Mouse (Mus musculus): ENCODE data around the gene Hsf4. TPM values are rescaled to one million over a fixed set of nuclear protein-coding genes. Genes with fewer than 3 reads are reported as not detected.

Gene Hsf4
- total RNA-seq, 2 experiments from 2014 or later = not detected

- no peak for ATAC-seq (replicated peaks; ENCODE audit: low FRiP score, poor library complexity, severe bottlenecking)
Observed at GRCm38 (mm10) chr8:105258911-105259720, 10.5 kb upstream of the Hsf4 start.

- ATAC-seq (replicated peaks; ENCODE audit: low FRiP score, poor library complexity, severe bottlenecking) = peak; percentile 59
Observed at GRCm38 (mm10) chr8:105259721-105260320, 9.8 kb upstream of the Hsf4 start.

GRCm38 (mm10) chr8:105260371-105261099 lies 9.1 kb upstream of the Hsf4 start:
- ATAC-seq (replicated peaks; ENCODE audit: low FRiP score, poor library complexity, severe bottlenecking) = no peak

GRCm38 (mm10) chr8:105261326-105261980 lies 8.1 kb upstream of the Hsf4 start:
- no peak for ATAC-seq (replicated peaks; ENCODE audit: low FRiP score, poor library complexity, severe bottlenecking)

GRCm38 (mm10) chr8:105263244-105263912 lies 6.2 kb upstream of the Hsf4 start:
- ATAC-seq (replicated peaks; ENCODE audit: low FRiP score, poor library complexity, severe bottlenecking) = no peak

- peak; percentile 97 for ATAC-seq (replicated peaks; ENCODE audit: low FRiP score, poor library complexity, severe bottlenecking)
Observed at GRCm38 (mm10) chr8:105264024-105264982, 5.3 kb upstream of the Hsf4 start, which contains the start of the genes Tradd and Fbxl8. TSS of gene Tradd (minus strand) at chr8:105264609. TSS of gene Fbxl8 (plus strand) at chr8:105264648.

- ATAC-seq (replicated peaks; ENCODE audit: low FRiP score, poor library complexity, severe bottlenecking) = no peak
Observed at GRCm38 (mm10) chr8:105265128-105265527, 4.5 kb upstream of the Hsf4 start.

- no peak for ATAC-seq (replicated peaks; ENCODE audit: low FRiP score, poor library complexity, severe bottlenecking)
Observed at GRCm38 (mm10) chr8:105266775-105267174, 2.8 kb upstream of the Hsf4 start.

GRCm38 (mm10) chr8:105268342-105269074 lies 1.1 kb upstream of the Hsf4 start:
- no peak for ATAC-seq (replicated peaks; ENCODE audit: low FRiP score, poor library complexity, severe bottlenecking)

GRCm38 (mm10) chr8:105269075-105269458 lies 534 bp upstream of the Hsf4 start:
- ATAC-seq (replicated peaks; ENCODE audit: low FRiP score, poor library complexity, severe bottlenecking) = no peak

- no peak for ATAC-seq (replicated peaks; ENCODE audit: low FRiP score, poor library complexity, severe bottlenecking)
Observed at GRCm38 (mm10) chr8:105270101-105270915, 707 bp downstream of the Hsf4 start.

GRCm38 (mm10) chr8:105270916-105271186 lies 1.2 kb downstream of the Hsf4 start:
- no peak for ATAC-seq (replicated peaks; ENCODE audit: low FRiP score, poor library complexity, severe bottlenecking)

- ATAC-seq (replicated peaks; ENCODE audit: low FRiP score, poor library complexity, severe bottlenecking) = no peak
Observed at GRCm38 (mm10) chr8:105275387-105275786, 5.8 kb downstream of the Hsf4 start.

GRCm38 (mm10) chr8:105275840-105276239 lies 6.2 kb downstream of the Hsf4 start, which contains the start of gene Nol3:
TSS of gene Nol3 (plus strand) at chr8:105276140.
- no peak for ATAC-seq (replicated peaks; ENCODE audit: low FRiP score, poor library complexity, severe bottlenecking)

GRCm38 (mm10) chr8:105276292-105277120 lies 6.9 kb downstream of the Hsf4 start:
- ATAC-seq (replicated peaks; ENCODE audit: low FRiP score, poor library complexity, severe bottlenecking) = peak; percentile 46

- peak; percentile 78 for ATAC-seq (replicated peaks; ENCODE audit: low FRiP score, poor library complexity, severe bottlenecking)
Observed at GRCm38 (mm10) chr8:105278911-105279334, 9.3 kb downstream of the Hsf4 start.

All from erythroid progenitor cell, adult 5-6 weeks (primary cell).